Mouse (Mus musculus) CD4-positive, CD25-positive, alpha-beta regulatory T cell, adult 4 months (primary cell): ENCODE results near the gene Tomm20. TPM values are rescaled to one million over a fixed set of nuclear protein-coding genes. Genes with fewer than 3 reads are reported as not detected.
"Not testable (repeated sequence)": the region's sequence is repeated elsewhere in the genome, so short reads cannot be mapped to it uniquely, and the experiment has no call there.

Experiments used
- ATAC-seq: one replicate; pipeline ENCODE4 v1.8.0; 2017
- polyA plus RNA-seq, 2 experiments: library from polyadenylated mRNA; unstranded; fragments of 100-300 nt; shearing (Covaris generic); gene quantifications; one replicate each; pipeline ENCODE4 v1.2.1; 2017

Tomm20 gene
- polyA plus RNA-seq, 2 experiments from 2014 or later = 28.5 to 80.4 TPM

- ATAC-seq = no peak
Measured at GRCm38 (mm10) chr8:126883752-126884151, 61.9 kb downstream of the Tomm20 start.

GRCm38 (mm10) chr8:126882586-126882985, 63.1 kb downstream of the Tomm20 start:
- ATAC-seq = not testable (repeated sequence)

- ATAC-seq = peak; percentile 75
Measured at GRCm38 (mm10) chr8:126881641-126882140, 64.0 kb downstream of the Tomm20 start.

Other genes with a start within 250 kb of the Tomm20 start
- 10 to 100 TPM; 12.7 to 20.8 TPM for gene Rbm34, start 25.2 kb upstream of the Tomm20 start, polyA plus RNA-seq
- under 1 TPM in 1 of 2 experiments, not detected in 1; 0.75 TPM for gene Pard3, start 118.0 kb upstream of the Tomm20 start, polyA plus RNA-seq